Mouse (Mus musculus): Measurements from ENCODE around the gene Rtl5.

The Rtl5 gene

DNA sequence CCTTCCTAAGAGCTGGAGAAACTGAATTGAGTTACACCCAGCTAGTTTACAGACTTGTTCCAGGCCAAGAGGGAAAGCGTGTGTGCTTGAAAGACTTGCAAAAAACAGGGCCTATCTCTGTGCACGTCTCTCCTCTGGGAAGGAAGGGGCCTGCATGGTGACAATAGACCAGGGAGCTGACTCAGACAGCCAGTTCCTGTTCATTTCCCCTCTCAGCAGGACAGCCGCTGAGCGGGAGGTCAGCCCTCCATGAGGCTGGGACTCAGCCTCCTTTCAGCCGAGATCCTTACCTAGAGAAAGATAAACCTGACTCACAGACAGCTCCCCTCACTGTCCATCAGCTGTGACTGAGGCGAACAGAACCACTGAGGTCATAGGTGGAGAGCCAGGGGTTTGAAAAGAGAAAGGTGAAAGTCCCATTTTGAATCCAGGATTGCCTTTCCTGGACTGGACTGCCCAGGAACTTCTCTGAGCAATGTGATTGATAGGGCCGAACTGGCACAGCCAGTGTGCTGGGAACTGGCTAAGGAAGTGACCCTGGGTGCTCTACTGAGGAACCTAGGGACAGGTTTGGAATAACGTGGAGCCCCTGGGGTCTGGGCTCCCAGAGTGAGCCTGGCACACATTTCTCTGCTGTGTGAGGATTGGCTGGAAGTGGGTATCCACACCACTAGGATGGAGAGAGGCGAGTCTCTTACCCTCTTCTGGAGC, 53.7 kb downstream of the Rtl5 start:
- DNase-seq (ENCODE audit: inconsistent age in 2 of 2, low spot score in 1 of 2): peak in 1 of 2 experiments; percentile 43

All from adrenal gland, adult (tissue).